Mouse (Mus musculus) gastrocnemius, postnatal 25 days (tissue): ENCODE measurements around the gene H2al1m. TPM values are rescaled to one million over a fixed set of nuclear protein-coding genes. Genes with fewer than 3 reads are reported as not detected.
"Not testable (repeated sequence)": the region's sequence is repeated elsewhere in the genome, so short reads cannot be mapped to it uniquely, and the experiment has no call there.

Experiments
- DNase-seq: peaks from one replicate; pipeline ENCODE4 v3.0.0; 2022
- total RNA-seq, 2 experiments: library from RNA; stranded (reverse); gene quantifications; 1 replicate in 1 of 2; 2 replicates in 1 of 2; pipeline ENCODE4 v1.2.3; 2021

Gene H2al1m
- total RNA-seq, 2 experiments from 2014 or later: not detected

- not testable (repeated sequence) for DNase-seq
These were observed 44.4 kb downstream of the H2al1m start for GRCm38 (mm10) chrX:9327954-9328353.

- not testable (repeated sequence) for DNase-seq
These were observed 48.9 kb downstream of the H2al1m start for GRCm38 (mm10) chrX:9332366-9332962.

GRCm38 (mm10) chrX:9333035-9333434 lies 49.5 kb downstream of the H2al1m start:
- peak; percentile 26 for DNase-seq

Other genes starting within 250 kb of the H2al1m start
- gene Fthl17f, start 220.7 kb upstream of the H2al1m start, total RNA-seq: not detected
- not detected for gene 4930402K13Rik, start 179.2 kb upstream of the H2al1m start, total RNA-seq
- under 1 TPM; 0.20 to 0.24 TPM for gene Lancl3, start 83.9 kb upstream of the H2al1m start, total RNA-seq
- not detected for gene Gm14862, start 26.9 kb upstream of the H2al1m start, total RNA-seq
- gene Xk, start 11.0 kb upstream of the H2al1m start, total RNA-seq: 1 to 10 TPM; 3.8 TPM
- gene H2al1k, start 66.9 kb downstream of the H2al1m start, total RNA-seq: not detected
- 1 to 10 TPM; 1.7 to 1.9 TPM for gene Cybb, start 204.0 kb downstream of the H2al1m start, total RNA-seq